Mouse (Mus musculus) midbrain, postnatal 0 days (tissue): ENCODE data around the gene Cyp2c40. TPM values are rescaled to one million over a fixed set of nuclear protein-coding genes. Genes with fewer than 3 reads are reported as not detected.

Experiments used
- ATAC-seq: fragments of 200-750 bp; cut with Nextera tagmentation; 2 replicates; pipeline ENCODE4 v1.8.0; 2017; ENCODE audit warnings: moderate number of reproducible peaks, mild to moderate bottlenecking, moderate TSS enrichment, moderate library complexity; ENCODE audit not compliant: low FRiP score
- DNase-seq: peaks from one replicate; pipeline ENCODE4 v3.0.0-alpha.2; 2015; ENCODE audit warnings: low spot score
- H3K27ac ChIP-seq: fragments of 300-500 bp; sonication (generic); 2 replicates; pipeline ENCODE4 v1.5.1; 2014; ENCODE audit warnings: low read depth, mild to moderate bottlenecking, low read length, mixed read lengths
- H3K27me3 ChIP-seq: fragments of 300-500 bp; sonication (generic); 2 replicates; pipeline ENCODE4 v1.6.1; 2014; ENCODE audit warnings: low read length, control low read depth, mixed read lengths; ENCODE audit not compliant: insufficient read depth
- H3K36me3 ChIP-seq: fragments of 300-500 bp; sonication (generic); 2 replicates; pipeline ENCODE4 v1.6.1; 2014; ENCODE audit warnings: low read length, control low read depth, mixed read lengths; ENCODE audit not compliant: insufficient read depth
- H3K4me1 ChIP-seq: fragments of 300-500 bp; sonication (generic); 2 replicates; pipeline ENCODE4 v1.6.1; 2014; ENCODE audit warnings: mild to moderate bottlenecking, control low read depth, antibody characterized with exemption, low read length, mixed read lengths; ENCODE audit not compliant: insufficient read depth
- H3K4me2 ChIP-seq: fragments of 300-500 bp; sonication (generic); 2 replicates; pipeline ENCODE4 v1.6.1; 2014; ENCODE audit warnings: low read depth, mild to moderate bottlenecking, low read length, mixed read lengths; ENCODE audit not compliant: poor library complexity, severe bottlenecking
- H3K4me3 ChIP-seq: fragments of 300-500 bp; sonication (generic); 2 replicates; pipeline ENCODE4 v1.5.1; 2014; ENCODE audit warnings: low read depth, mild to moderate bottlenecking, low read length, moderate library complexity
- H3K9ac ChIP-seq: fragments of 300-500 bp; sonication (generic); replicated peaks from 2 replicates; pipeline ENCODE4 v1.6.1; 2014; ENCODE audit warnings: mild to moderate bottlenecking, low read length, moderate library complexity, mixed read lengths; ENCODE audit not compliant: poor library complexity, severe bottlenecking
- H3K9me3 ChIP-seq: fragments of 300-500 bp; sonication (generic); 2 replicates; pipeline ENCODE4 v1.6.1; 2016; ENCODE audit warnings: low read length, control low read depth
- CTCF ChIP-seq: IDR thresholded peaks from 2 replicates; pipeline ENCODE4 v1.5.1; 2016; ENCODE audit warnings: antibody characterized with exemption, mild to moderate bottlenecking
- WGBS: fragments of 180-500 bp; shearing (Covaris S2); extraction: QIAGEN DNeasy Blood & Tissue Kit; methylation state at CpG from one replicate; pipeline ENCODE4 v1.1.7; 2014; 5-methylcytosine and 5-hydroxymethylcytosine counted together
- polyA plus RNA-seq: library from polyadenylated mRNA; unstranded; fragments of >200 nt; fragmentation: Nextera tagmentation; extraction: Ambion mirVana; gene quantifications from 2 replicates; pipeline ENCODE4 v1.2.1, GENCODE M21; 2015
- total RNA-seq: library from RNA; depleted of rRNA; stranded (reverse); fragments of >200 nt; gene quantifications from 2 replicates; pipeline ENCODE4 v1.2.3, GENCODE M21; 2014; rRNA removed

Gene Cyp2c40
- total and polyA plus RNA-seq, 2 experiments from 2014 or later = not detected

DNA sequence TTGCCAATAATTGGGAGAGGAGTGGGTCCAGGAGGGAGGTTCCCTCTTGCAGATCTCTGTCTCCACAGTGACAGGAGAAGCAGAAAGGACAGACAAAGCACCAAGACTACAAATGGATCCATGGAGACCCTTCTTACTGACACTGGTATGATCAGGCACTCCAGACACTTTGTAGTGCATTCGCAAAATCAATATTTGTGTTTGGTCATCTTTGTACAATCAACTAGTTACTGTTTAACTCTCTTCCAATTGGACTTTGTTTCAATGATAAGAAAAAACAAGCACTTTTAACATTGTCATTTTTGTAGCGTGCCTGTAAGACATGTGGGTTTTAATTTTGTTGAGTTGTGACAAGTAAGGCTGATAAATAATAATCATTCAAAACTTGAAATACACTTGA is 71.7 kb downstream of the Cyp2c40 start, which contains the start of gene Cyp2c68:
Gene Cyp2c68, minus strand, starts transcription at position 135 of the 400 bp plus-strand sequence.
- no peaks in the 10 kb centered on the region for H3K9me3 ChIP-seq
- no peak within 1 kb of the TSS for H3K4me3 ChIP-seq
- 90% methylated on average over 2 of the region's 2 CpGs for WGBS
- ATAC-seq (no peak), DNase-seq (no peak)
- no peaks in the 10 kb centered on the region for H3K27me3 ChIP-seq
- H3K36me3 ChIP-seq = no peaks in the 10 kb centered on the region
- H3K4me1 ChIP-seq = no peaks in the 10 kb centered on the region
- TF ChIP-seq CTCF = no peak
- H3K9ac ChIP-seq = no peak within 1 kb of the TSS
- H3K27ac ChIP-seq = no peak within 1 kb of the TSS
- H3K4me2 ChIP-seq = no peak within 1 kb of the TSS

Other genes starting within 250 kb of the Cyp2c40 start
- gene Cyp2c67, start 163.8 kb downstream of the Cyp2c40 start, total RNA-seq = not detected in 2 replicates
- gene Cyp2c67, start 163.8 kb downstream of the Cyp2c40 start, polyA plus RNA-seq = not detected in 2 replicates
- not detected in 2 replicates for gene Cyp2c68, start 71.8 kb downstream of the Cyp2c40 start, total RNA-seq
- not detected in 2 replicates for gene Cyp2c68, start 71.8 kb downstream of the Cyp2c40 start, polyA plus RNA-seq
- not detected in 2 replicates for gene Cyp2c69, start 74.0 kb upstream of the Cyp2c40 start, total RNA-seq
- gene Cyp2c69, start 74.0 kb upstream of the Cyp2c40 start, polyA plus RNA-seq = not detected in 2 replicates
- not detected in 2 replicates for gene Cyp2c37, start 179.6 kb upstream of the Cyp2c40 start, total RNA-seq
- gene Cyp2c37, start 179.6 kb upstream of the Cyp2c40 start, polyA plus RNA-seq = not detected in 2 replicates